Mouse (Mus musculus): Measurements from ENCODE around the gene Bcas1. TPM values are rescaled to one million over a fixed set of nuclear protein-coding genes. Genes with fewer than 3 reads are reported as not detected.

Gene Bcas1
- polyA plus RNA-seq, 1 experiment = 0.02 TPM

GRCm38 (mm10) chr2:170410677-170411489 lies 16.8 kb downstream of the Bcas1 start:
- Histone ChIP-seq H3K4me3 (no peak overlapping the region), H3K27me3 (ENCODE audit: control insufficient read depth, insufficient read depth, insufficient read length) (no peaks in the 10 kb centered on the region), H3K79me2 (ENCODE audit: control insufficient read depth, insufficient read depth) (no peaks in the 10 kb centered on the region), H3K36me3 (ENCODE audit: control insufficient read depth, insufficient read depth) (no peaks in the 10 kb centered on the region), H3ac (ENCODE audit: control insufficient read depth, insufficient read length) (no peak overlapping the region), H3K4me2 (ENCODE audit: low read depth) (peak overlapping the region; percentile 66)
- no peak for TF ChIP-seq POLR2AphosphoS2 (IDR thresholded peaks at IDR 0.05; ENCODE audit: insufficient read length, low read depth)
- TF ChIP-seq USF1 (IDR thresholded peaks at IDR 0.05; ENCODE audit: low read depth) = no peak
- TF ChIP-seq MYOD1 (IDR thresholded peaks at IDR 0.05; ENCODE audit: control insufficient read depth in 1 of 3, insufficient read length in 2 of 3, low read depth in 2 of 3) = no peak
- TF ChIP-seq MAX (IDR thresholded peaks at IDR 0.05; ENCODE audit: low read depth) = no peak
- TF ChIP-seq SRF (IDR thresholded peaks at IDR 0.05; ENCODE audit: control insufficient read depth, insufficient read length, low read depth) = no peak
- no peak for TF ChIP-seq MYOG (IDR thresholded peaks at IDR 0.05; ENCODE audit: control insufficient read depth in 1 of 3, insufficient read depth in 1 of 3, insufficient read length in 2 of 3, low read depth in 2 of 3)

GRCm38 (mm10) chr2:170406438-170406837 lies 21.2 kb downstream of the Bcas1 start:
- H3K79me2 ChIP-seq (ENCODE audit: control insufficient read depth, insufficient read depth) = no peaks in the 10 kb centered on the region
- H3K4me3 ChIP-seq = no peak overlapping the region
- no peak overlapping the region for H3K4me2 ChIP-seq (ENCODE audit: low read depth)
- H3ac ChIP-seq (ENCODE audit: control insufficient read depth, insufficient read length) = no peak overlapping the region
- no peaks in the 10 kb centered on the region for H3K27me3 ChIP-seq (ENCODE audit: control insufficient read depth, insufficient read depth, insufficient read length)
- no peaks in the 10 kb centered on the region for H3K36me3 ChIP-seq (ENCODE audit: control insufficient read depth, insufficient read depth)
- TF ChIP-seq CEBPB (IDR thresholded peaks at IDR 0.05; ENCODE audit: insufficient read depth, poor library complexity, severe bottlenecking) (no peak), REST (IDR thresholded peaks at IDR 0.05; ENCODE audit: insufficient read depth, insufficient read length) (no peak), SRF (IDR thresholded peaks at IDR 0.05; ENCODE audit: control insufficient read depth, insufficient read length, low read depth) (no peak), MYOG (IDR thresholded peaks at IDR 0.05; ENCODE audit: control insufficient read depth in 1 of 3, insufficient read depth in 1 of 3, insufficient read length in 2 of 3, low read depth in 2 of 3) (no peak), USF1 (IDR thresholded peaks at IDR 0.05; ENCODE audit: low read depth) (no peak), MAX (IDR thresholded peaks at IDR 0.05; ENCODE audit: low read depth) (no peak)

GRCm38 (mm10) chr2:170404781-170405573 lies 22.7 kb downstream of the Bcas1 start:
- H3K36me3 ChIP-seq (ENCODE audit: control insufficient read depth, insufficient read depth) = no peaks in the 10 kb centered on the region

GRCm38 (mm10) chr2:170403666-170404385 lies 23.8 kb downstream of the Bcas1 start:
- H3K27me3 ChIP-seq (ENCODE audit: control insufficient read depth, insufficient read depth, insufficient read length) = no peaks in the 10 kb centered on the region
- no peak overlapping the region for H3ac ChIP-seq (ENCODE audit: control insufficient read depth, insufficient read length)
- H3K4me2 ChIP-seq (ENCODE audit: low read depth) = peak overlapping the region; percentile 50
- TF ChIP-seq TCF3 (IDR thresholded peaks at IDR 0.05; ENCODE audit: insufficient read length, low read depth) (no peak), CEBPB (IDR thresholded peaks at IDR 0.05; ENCODE audit: insufficient read depth, poor library complexity, severe bottlenecking) (no peak), MYOD1 (IDR thresholded peaks at IDR 0.05; ENCODE audit: control insufficient read depth in 1 of 3, insufficient read length in 2 of 3, low read depth in 2 of 3) (no peak), POLR2A (IDR thresholded peaks at IDR 0.05; ENCODE audit: insufficient read length, low read depth) (no peak), POLR2AphosphoS2 (IDR thresholded peaks at IDR 0.05; ENCODE audit: insufficient read length, low read depth) (no peak), USF1 (IDR thresholded peaks at IDR 0.05; ENCODE audit: low read depth) (no peak), SRF (IDR thresholded peaks at IDR 0.05; ENCODE audit: control insufficient read depth, insufficient read length, low read depth) (no peak), REST (IDR thresholded peaks at IDR 0.05; ENCODE audit: insufficient read depth, insufficient read length) (no peak)
- H3K36me3 ChIP-seq (ENCODE audit: control insufficient read depth, insufficient read depth) = no peaks in the 10 kb centered on the region
- no peak overlapping the region for H3K4me3 ChIP-seq
- no peaks in the 10 kb centered on the region for H3K79me2 ChIP-seq (ENCODE audit: control insufficient read depth, insufficient read depth)

More at GRCm38 (mm10) chr2:170404781-170405573, 22.7 kb downstream of the Bcas1 start:
- no peak for TF ChIP-seq POLR2A (IDR thresholded peaks at IDR 0.05; ENCODE audit: insufficient read length, low read depth)
- no peak for TF ChIP-seq REST (IDR thresholded peaks at IDR 0.05; ENCODE audit: insufficient read depth, insufficient read length)
- TF ChIP-seq TCF3 (IDR thresholded peaks at IDR 0.05; ENCODE audit: insufficient read length, low read depth) = no peak
- no peak for TF ChIP-seq E2F4 (IDR thresholded peaks at IDR 0.05; ENCODE audit: insufficient read depth)
- TF ChIP-seq TCF12 (IDR thresholded peaks at IDR 0.05; ENCODE audit: insufficient read depth, poor library complexity, severe bottlenecking) = no peak
- no peak for TF ChIP-seq MYOG (IDR thresholded peaks at IDR 0.05; ENCODE audit: control insufficient read depth in 1 of 3, insufficient read depth in 1 of 3, insufficient read length in 2 of 3, low read depth in 2 of 3)
- TF ChIP-seq POLR2AphosphoS2 (IDR thresholded peaks at IDR 0.05; ENCODE audit: insufficient read length, low read depth) = no peak
- TF ChIP-seq CEBPB (IDR thresholded peaks at IDR 0.05; ENCODE audit: insufficient read depth, poor library complexity, severe bottlenecking) = no peak
- TF ChIP-seq MYOD1 (IDR thresholded peaks at IDR 0.05; ENCODE audit: control insufficient read depth in 1 of 3, insufficient read length in 2 of 3, low read depth in 2 of 3) = no peak
- TF ChIP-seq SRF (IDR thresholded peaks at IDR 0.05; ENCODE audit: control insufficient read depth, insufficient read length, low read depth) = no peak
- no peak for TF ChIP-seq MAX (IDR thresholded peaks at IDR 0.05; ENCODE audit: low read depth)
- no peak for TF ChIP-seq USF1 (IDR thresholded peaks at IDR 0.05; ENCODE audit: low read depth)
- Histone ChIP-seq H3K79me2 (ENCODE audit: control insufficient read depth, insufficient read depth) (no peaks in the 10 kb centered on the region), H3K27me3 (ENCODE audit: control insufficient read depth, insufficient read depth, insufficient read length) (no peaks in the 10 kb centered on the region), H3K4me3 (no peak overlapping the region), H3ac (ENCODE audit: control insufficient read depth, insufficient read length) (no peak overlapping the region), H3K4me2 (ENCODE audit: low read depth) (peak overlapping the region; percentile 50)

Data from myocyte (in vitro differentiated cells).